12 mouse cellular contexts compared by ENCODE assay signal in genomic region chr5:115708930-115709329, GRCm38 (mm10).
"Had no signal": no experiment of that assay in that cellular context is flagged by ENCODE, and none has a peak within 500 bp of the region (broad histone marks: within the 10 kb centered on the region; RNA-seq: fewer than 3 reads in every experiment).

No protein-coding gene starts in this region.

- DNase-seq: retina, postnatal 1 day; right cerebral cortex, adult 18-20 months; right cerebral cortex, postnatal 14 days; right cerebral cortex, postnatal 25 days; right cerebral cortex, postnatal 4 days; spleen, adult 18-20 months; thymus, adult 18-20 months; thymus, adult 2 months; thymus, postnatal 14 days; thymus, postnatal 25 days; thymus, postnatal 36 days; thymus, postnatal 4 days had no signal
